Mouse (Mus musculus) testis, adult 2 months (tissue): Measurements from ENCODE around the gene Opcml. TPM values are rescaled to one million over a fixed set of nuclear protein-coding genes. Genes with fewer than 3 reads are reported as not detected.

ENCODE experiments used
- H3K27ac ChIP-seq: fragments of 200-500 bp; 2 replicates; pipeline ENCODE4 v1.5.1; 2012; ENCODE audit warnings: low read depth, low read length; ENCODE audit not compliant: control insufficient read depth, insufficient read depth
- H3K27me3 ChIP-seq: fragments of 200-500 bp; 2 replicates; pipeline ENCODE4 v1.6.1; 2012; ENCODE audit warnings: mild to moderate bottlenecking, low read length, moderate library complexity; ENCODE audit not compliant: control insufficient read depth, insufficient read depth
- H3K36me3 ChIP-seq: fragments of 200-500 bp; 2 replicates; pipeline ENCODE4 v1.6.1; 2012; ENCODE audit warnings: mild to moderate bottlenecking, low read length; ENCODE audit not compliant: control insufficient read depth, insufficient read depth
- H3K4me1 ChIP-seq: fragments of 200-500 bp; 2 replicates; pipeline ENCODE4 v1.6.1; 2012; ENCODE audit warnings: low read length; ENCODE audit not compliant: control insufficient read depth, insufficient read depth
- H3K4me3 ChIP-seq: fragments of 200-500 bp; 2 replicates; pipeline ENCODE4 v1.5.1; 2012; ENCODE audit warnings: low read depth, mild to moderate bottlenecking, low read length, moderate library complexity, mixed read lengths; ENCODE audit not compliant: control insufficient read depth
- CTCF ChIP-seq: fragments of 200-500 bp; IDR thresholded peaks from 2 replicates; pipeline ENCODE4 v1.5.1; 2012; ENCODE audit warnings: low read depth, mild to moderate bottlenecking, inconsistent platforms, low read length, moderate library complexity; ENCODE audit not compliant: control insufficient read depth, insufficient read depth, insufficient replicate concordance
- POLR2A ChIP-seq: fragments of 200-500 bp; IDR thresholded peaks from 2 replicates; pipeline ENCODE4 v1.6.1; 2012; ENCODE audit warnings: low read depth, mild to moderate bottlenecking, inconsistent platforms, low read length, moderate library complexity; ENCODE audit not compliant: control insufficient read depth
- polyA plus RNA-seq: library from polyadenylated mRNA; depleted of rRNA; stranded (reverse); fragments of >200 nt; gene quantifications from 2 replicates; pipeline ENCODE4 v1.2.3, GENCODE M21; 2012

The Opcml gene
- polyA plus RNA-seq, 1 experiment = 0.62 TPM

- Histone ChIP-seq H3K36me3 (no peaks in the 10 kb centered on the region), H3K27me3 (no peaks in the 10 kb centered on the region), H3K4me1 (no peaks in the 10 kb centered on the region), H3K27ac (no peak overlapping the region), H3K4me3 (no peak overlapping the region)
- no peak for TF ChIP-seq POLR2A
- no peak for TF ChIP-seq CTCF
These were observed 147.1 kb downstream of the Opcml start for GRCm38 (mm10) chr9:27937660-27938059.

- H3K27ac ChIP-seq = no peak overlapping the region
- no peaks in the 10 kb centered on the region for H3K36me3 ChIP-seq
- no peaks in the 10 kb centered on the region for H3K27me3 ChIP-seq
- no peak for TF ChIP-seq CTCF
- no peak for TF ChIP-seq POLR2A
- no peaks in the 10 kb centered on the region for H3K4me1 ChIP-seq
- no peak overlapping the region for H3K4me3 ChIP-seq
These were observed 154.9 kb downstream of the Opcml start for GRCm38 (mm10) chr9:27945323-27946010.

- H3K4me3 ChIP-seq = no peak overlapping the region
- no peaks in the 10 kb centered on the region for H3K27me3 ChIP-seq
- H3K27ac ChIP-seq = no peak overlapping the region
- TF ChIP-seq CTCF = no peak
- no peaks in the 10 kb centered on the region for H3K4me1 ChIP-seq
- H3K36me3 ChIP-seq = no peaks in the 10 kb centered on the region
These were observed 160.5 kb downstream of the Opcml start for GRCm38 (mm10) chr9:27951110-27951509.

- H3K27ac ChIP-seq = no peak overlapping the region
- no peak overlapping the region for H3K4me3 ChIP-seq
- TF ChIP-seq CTCF = no peak
- no peak for TF ChIP-seq POLR2A
- no peaks in the 10 kb centered on the region for H3K27me3 ChIP-seq
- H3K4me1 ChIP-seq = no peaks in the 10 kb centered on the region
- no peaks in the 10 kb centered on the region for H3K36me3 ChIP-seq
These were observed 171.1 kb downstream of the Opcml start for GRCm38 (mm10) chr9:27961682-27962081.

GRCm38 (mm10) chr9:27963385-27963784 is 172.8 kb downstream of the Opcml start:
- H3K36me3 ChIP-seq = no peaks in the 10 kb centered on the region

GRCm38 (mm10) chr9:27964902-27965550 is 174.5 kb downstream of the Opcml start:
- H3K27me3 ChIP-seq = no peaks in the 10 kb centered on the region
- TF ChIP-seq CTCF = no peak
- no peak for TF ChIP-seq POLR2A
- H3K27ac ChIP-seq = no peak overlapping the region
- H3K4me3 ChIP-seq = no peak overlapping the region
- no peaks in the 10 kb centered on the region for H3K36me3 ChIP-seq
- H3K4me1 ChIP-seq = no peaks in the 10 kb centered on the region

More at GRCm38 (mm10) chr9:27963385-27963784, 172.8 kb downstream of the Opcml start:
- Histone ChIP-seq H3K4me3 (no peak overlapping the region), H3K27me3 (no peaks in the 10 kb centered on the region), H3K27ac (no peak overlapping the region), H3K4me1 (no peaks in the 10 kb centered on the region)
- TF ChIP-seq POLR2A (no peak), CTCF (no peak)

GRCm38 (mm10) chr9:27968266-27968665 is 177.7 kb downstream of the Opcml start:
- no peaks in the 10 kb centered on the region for H3K27me3 ChIP-seq
- TF ChIP-seq CTCF (no peak), POLR2A (no peak)
- H3K36me3 ChIP-seq = no peaks in the 10 kb centered on the region
- H3K4me1 ChIP-seq = no peaks in the 10 kb centered on the region
- H3K4me3 ChIP-seq = no peak overlapping the region
- H3K27ac ChIP-seq = no peak overlapping the region
